Mouse (Mus musculus): ENCODE results near the gene Arhgef17. TPM values are rescaled to one million over a fixed set of nuclear protein-coding genes. Genes with fewer than 3 reads are reported as not detected.

Arhgef17 gene
- polyA plus RNA-seq, 1 experiment from 2014 or later: 17.6 TPM

GRCm38 (mm10) chr7:100924674-100925445, 7.0 kb downstream of the Arhgef17 start:
- H3K4me2 ChIP-seq (ENCODE audit: low read length): no peak overlapping the region
- H3K36me3 ChIP-seq (ENCODE audit: control insufficient read depth, insufficient read depth, low read length): no peaks in the 10 kb centered on the region
- WGBS: 30% methylated on average over 10 of the region's 10 CpGs
- no peak overlapping the region for H3K4me3 ChIP-seq (ENCODE audit: low read depth, low read length)
- no peak overlapping the region for H3K9ac ChIP-seq (ENCODE audit: low read depth, low read length)
- H3K4me1 ChIP-seq (ENCODE audit: control insufficient read depth, insufficient read depth, low read length): peaks cover 3% of the 10 kb centered on the region; the same call in 1 of the 2 replicates
- H3K27ac ChIP-seq (ENCODE audit: low read length): no peak overlapping the region
- ATAC-seq: no peak
- H3K9me3 ChIP-seq (replicated peaks; ENCODE audit: control insufficient read depth, low read length, poor library complexity, severe bottlenecking): no peaks in the 10 kb centered on the region
- peaks cover 5% of the 10 kb centered on the region for H3K27me3 ChIP-seq (ENCODE audit: control insufficient read depth, insufficient read depth, low read depth, low read length)

DNA sequence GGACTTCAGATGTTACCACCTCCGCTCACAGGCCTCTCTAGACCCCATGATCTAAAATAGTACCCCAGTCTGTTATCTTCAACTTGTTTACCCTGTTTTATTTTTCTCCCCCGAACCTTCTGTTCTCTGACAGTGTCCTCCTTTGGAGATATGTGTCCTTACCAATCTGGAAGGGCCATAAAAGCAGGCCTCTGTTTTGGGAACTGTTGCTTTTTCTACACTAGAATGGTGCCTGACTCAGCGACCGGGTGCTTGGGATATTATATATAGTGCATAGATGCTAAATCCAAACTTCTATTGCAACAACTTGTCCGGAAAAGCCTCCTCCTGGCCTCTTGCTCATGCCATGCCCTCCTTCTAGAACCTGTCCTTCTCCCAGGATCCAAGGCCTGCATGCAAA, 7.7 kb downstream of the Arhgef17 start:
- 86% methylated on average over 5 of the region's 5 CpGs for WGBS
- Histone ChIP-seq H3K4me2 (ENCODE audit: low read length) (no peak overlapping the region), H3K9ac (ENCODE audit: low read depth, low read length) (no peak overlapping the region), H3K27ac (ENCODE audit: low read length) (no peak overlapping the region), H3K36me3 (ENCODE audit: control insufficient read depth, insufficient read depth, low read length) (no peaks in the 10 kb centered on the region), H3K27me3 (ENCODE audit: control insufficient read depth, insufficient read depth, low read depth, low read length) (no peaks in the 10 kb centered on the region; the same call in 1 of the 2 replicates), H3K4me1 (ENCODE audit: control insufficient read depth, insufficient read depth, low read length) (peaks cover 3% of the 10 kb centered on the region; the same call in 1 of the 2 replicates), H3K9me3 (replicated peaks; ENCODE audit: control insufficient read depth, low read length, poor library complexity, severe bottlenecking) (no peaks in the 10 kb centered on the region), H3K4me3 (ENCODE audit: low read depth, low read length) (no peak overlapping the region)
- no peak for ATAC-seq

GRCm38 (mm10) chr7:100922907-100923306, 9.0 kb downstream of the Arhgef17 start:
- Histone ChIP-seq H3K4me2 (ENCODE audit: low read length) (no peak overlapping the region), H3K9me3 (replicated peaks; ENCODE audit: control insufficient read depth, low read length, poor library complexity, severe bottlenecking) (no peaks in the 10 kb centered on the region), H3K27me3 (ENCODE audit: control insufficient read depth, insufficient read depth, low read depth, low read length) (no peaks in the 10 kb centered on the region; the same call in 1 of the 2 replicates), H3K9ac (ENCODE audit: low read depth, low read length) (no peak overlapping the region), H3K4me3 (ENCODE audit: low read depth, low read length) (no peak overlapping the region), H3K4me1 (ENCODE audit: control insufficient read depth, insufficient read depth, low read length) (peaks cover 3% of the 10 kb centered on the region; the same call in 1 of the 2 replicates), H3K27ac (ENCODE audit: low read length) (no peak overlapping the region), H3K36me3 (ENCODE audit: control insufficient read depth, insufficient read depth, low read length) (no peaks in the 10 kb centered on the region)
- ATAC-seq: no peak
- WGBS: 85% methylated on average over 4 of the region's 4 CpGs

DNA sequence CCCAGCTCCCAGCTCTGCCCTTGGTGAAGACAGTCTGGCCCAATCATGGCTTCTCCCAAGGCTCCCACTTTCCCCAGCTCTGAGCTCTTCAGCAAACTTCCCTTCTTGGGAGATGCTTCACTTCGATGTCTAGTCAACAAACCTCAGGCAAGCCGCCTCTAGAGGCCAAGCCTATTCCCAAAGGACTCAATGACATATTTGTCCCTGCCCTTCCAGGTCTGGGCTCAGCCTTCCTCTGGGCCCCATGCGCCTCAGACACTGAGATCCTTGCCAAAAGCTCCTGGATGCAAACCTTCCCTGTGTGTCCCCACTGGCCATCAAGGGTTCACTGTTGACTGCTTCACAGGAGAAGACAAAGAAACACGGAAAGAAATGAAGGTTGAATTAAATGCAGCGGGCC, 10.6 kb downstream of the Arhgef17 start:
- no peak overlapping the region for H3K4me2 ChIP-seq (ENCODE audit: low read length)
- H3K9ac ChIP-seq (ENCODE audit: low read depth, low read length): no peak overlapping the region
- no peak for ATAC-seq
- 90% methylated on average over 5 of the region's 5 CpGs for WGBS
- no peaks in the 10 kb centered on the region for H3K9me3 ChIP-seq (replicated peaks; ENCODE audit: control insufficient read depth, low read length, poor library complexity, severe bottlenecking)
- H3K4me3 ChIP-seq (ENCODE audit: low read depth, low read length): no peak overlapping the region
- no peaks in the 10 kb centered on the region for H3K36me3 ChIP-seq (ENCODE audit: control insufficient read depth, insufficient read depth, low read length)
- no peaks in the 10 kb centered on the region; the same call in 1 of the 2 replicates for H3K4me1 ChIP-seq (ENCODE audit: control insufficient read depth, insufficient read depth, low read length)
- H3K27ac ChIP-seq (ENCODE audit: low read length): no peak overlapping the region
- H3K27me3 ChIP-seq (ENCODE audit: control insufficient read depth, insufficient read depth, low read depth, low read length): no peaks in the 10 kb centered on the region; the same call in 1 of the 2 replicates

GRCm38 (mm10) chr7:100919809-100920107, 12.1 kb downstream of the Arhgef17 start:
- H3K9ac ChIP-seq (ENCODE audit: low read depth, low read length): no peak overlapping the region
- H3K27ac ChIP-seq (ENCODE audit: low read length): no peak overlapping the region
- no peak overlapping the region for H3K4me2 ChIP-seq (ENCODE audit: low read length)
- 10% methylated on average over 2 of the region's 2 CpGs for WGBS
- H3K36me3 ChIP-seq (ENCODE audit: control insufficient read depth, insufficient read depth, low read length): no peaks in the 10 kb centered on the region
- no peaks in the 10 kb centered on the region for H3K9me3 ChIP-seq (replicated peaks; ENCODE audit: control insufficient read depth, low read length, poor library complexity, severe bottlenecking)
- no peaks in the 10 kb centered on the region; the same call in 1 of the 2 replicates for H3K4me1 ChIP-seq (ENCODE audit: control insufficient read depth, insufficient read depth, low read length)
- H3K27me3 ChIP-seq (ENCODE audit: control insufficient read depth, insufficient read depth, low read depth, low read length): no peaks in the 10 kb centered on the region; the same call in 1 of the 2 replicates
- no peak overlapping the region for H3K4me3 ChIP-seq (ENCODE audit: low read depth, low read length)
- ATAC-seq: no peak

GRCm38 (mm10) chr7:100919006-100919808, 12.7 kb downstream of the Arhgef17 start:
- no peaks in the 10 kb centered on the region for H3K9me3 ChIP-seq (replicated peaks; ENCODE audit: control insufficient read depth, low read length, poor library complexity, severe bottlenecking)
- no peak overlapping the region for H3K9ac ChIP-seq (ENCODE audit: low read depth, low read length)
- no peaks in the 10 kb centered on the region; the same call in 1 of the 2 replicates for H3K4me1 ChIP-seq (ENCODE audit: control insufficient read depth, insufficient read depth, low read length)
- H3K27me3 ChIP-seq (ENCODE audit: control insufficient read depth, insufficient read depth, low read depth, low read length): no peaks in the 10 kb centered on the region
- ATAC-seq: no peak
- 62% methylated on average over 7 of the region's 7 CpGs for WGBS
- H3K36me3 ChIP-seq (ENCODE audit: control insufficient read depth, insufficient read depth, low read length): no peaks in the 10 kb centered on the region
- H3K4me3 ChIP-seq (ENCODE audit: low read depth, low read length): no peak overlapping the region
- H3K4me2 ChIP-seq (ENCODE audit: low read length): no peak overlapping the region
- H3K27ac ChIP-seq (ENCODE audit: low read length): no peak overlapping the region

DNA sequence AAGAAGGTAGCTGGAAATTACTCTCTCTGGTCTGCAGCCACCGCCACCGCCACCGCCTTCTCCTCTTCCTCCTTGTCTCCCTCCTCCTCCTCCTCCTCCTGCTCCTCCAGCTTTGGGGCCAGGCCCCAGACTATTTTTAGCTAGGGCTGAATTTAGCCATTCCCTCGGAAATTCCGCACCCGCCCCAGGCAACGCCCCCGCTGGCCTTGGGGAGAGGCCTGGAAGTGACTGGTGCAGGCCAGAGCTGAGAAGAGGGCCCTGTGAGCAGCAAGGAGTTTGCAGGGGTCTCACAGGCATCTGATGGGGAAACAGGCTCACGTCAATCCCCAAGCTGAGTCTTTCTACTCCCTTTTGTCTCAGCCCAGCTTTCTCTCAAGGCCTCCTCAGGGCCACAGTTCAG, 13.7 kb downstream of the Arhgef17 start:
- Histone ChIP-seq H3K27me3 (ENCODE audit: control insufficient read depth, insufficient read depth, low read depth, low read length) (no peaks in the 10 kb centered on the region), H3K9me3 (replicated peaks; ENCODE audit: control insufficient read depth, low read length, poor library complexity, severe bottlenecking) (no peaks in the 10 kb centered on the region), H3K36me3 (ENCODE audit: control insufficient read depth, insufficient read depth, low read length) (no peaks in the 10 kb centered on the region), H3K4me1 (ENCODE audit: control insufficient read depth, insufficient read depth, low read length) (no peaks in the 10 kb centered on the region; the same call in 1 of the 2 replicates), H3K4me3 (ENCODE audit: low read depth, low read length) (no peak overlapping the region), H3K9ac (ENCODE audit: low read depth, low read length) (no peak overlapping the region), H3K27ac (ENCODE audit: low read length) (no peak overlapping the region), H3K4me2 (ENCODE audit: low read length) (no peak overlapping the region)
- WGBS: 56% methylated on average over 9 of the region's 9 CpGs
- ATAC-seq: no peak

DNA sequence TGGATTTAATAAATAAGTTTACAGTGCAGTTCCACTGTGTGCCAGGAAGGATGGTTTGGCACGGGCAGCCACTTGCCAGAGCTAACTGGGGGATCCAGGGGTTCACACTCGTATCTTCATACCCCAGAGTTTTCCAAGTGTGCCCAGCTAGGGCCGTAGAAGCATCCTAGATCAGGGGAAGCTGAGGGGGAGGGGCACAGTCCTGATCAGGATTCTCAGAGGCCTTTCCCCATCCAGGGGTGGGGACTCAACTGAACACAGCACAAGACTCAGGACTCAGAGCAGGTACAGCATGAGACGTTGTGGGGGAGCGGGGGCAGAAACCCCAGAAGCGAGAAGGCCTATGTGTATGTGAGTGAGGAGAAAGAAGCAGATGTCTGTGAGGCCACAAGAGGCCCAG, 14.2 kb downstream of the Arhgef17 start:
- H3K4me3 ChIP-seq (ENCODE audit: low read depth, low read length): no peak overlapping the region
- ATAC-seq: no peak
- H3K4me2 ChIP-seq (ENCODE audit: low read length): no peak overlapping the region
- H3K4me1 ChIP-seq (ENCODE audit: control insufficient read depth, insufficient read depth, low read length): no peaks in the 10 kb centered on the region; the same call in 1 of the 2 replicates
- H3K36me3 ChIP-seq (ENCODE audit: control insufficient read depth, insufficient read depth, low read length): no peaks in the 10 kb centered on the region
- H3K9me3 ChIP-seq (replicated peaks; ENCODE audit: control insufficient read depth, low read length, poor library complexity, severe bottlenecking): no peaks in the 10 kb centered on the region
- no peak overlapping the region for H3K9ac ChIP-seq (ENCODE audit: low read depth, low read length)
- WGBS: 73% methylated on average over 6 of the region's 6 CpGs
- H3K27ac ChIP-seq (ENCODE audit: low read length): no peak overlapping the region
- H3K27me3 ChIP-seq (ENCODE audit: control insufficient read depth, insufficient read depth, low read depth, low read length): no peaks in the 10 kb centered on the region

- Histone ChIP-seq H3K9ac (ENCODE audit: low read depth, low read length) (no peak overlapping the region), H3K9me3 (replicated peaks; ENCODE audit: control insufficient read depth, low read length, poor library complexity, severe bottlenecking) (no peaks in the 10 kb centered on the region), H3K27me3 (ENCODE audit: control insufficient read depth, insufficient read depth, low read depth, low read length) (no peaks in the 10 kb centered on the region), H3K4me1 (ENCODE audit: control insufficient read depth, insufficient read depth, low read length) (peaks cover under 1% of the 10 kb centered on the region), H3K4me3 (ENCODE audit: low read depth, low read length) (no peak overlapping the region), H3K27ac (ENCODE audit: low read length) (no peak overlapping the region), H3K4me2 (ENCODE audit: low read length) (no peak overlapping the region), H3K36me3 (ENCODE audit: control insufficient read depth, insufficient read depth, low read length) (no peaks in the 10 kb centered on the region)
- 93% methylated on average over 6 of the region's 6 CpGs for WGBS
- ATAC-seq: no peak
Observed at GRCm38 (mm10) chr7:100916526-100916925, 15.4 kb downstream of the Arhgef17 start.
